Mouse (Mus musculus): ENCODE data around the gene Ring1.

The Ring1 gene

DNA sequence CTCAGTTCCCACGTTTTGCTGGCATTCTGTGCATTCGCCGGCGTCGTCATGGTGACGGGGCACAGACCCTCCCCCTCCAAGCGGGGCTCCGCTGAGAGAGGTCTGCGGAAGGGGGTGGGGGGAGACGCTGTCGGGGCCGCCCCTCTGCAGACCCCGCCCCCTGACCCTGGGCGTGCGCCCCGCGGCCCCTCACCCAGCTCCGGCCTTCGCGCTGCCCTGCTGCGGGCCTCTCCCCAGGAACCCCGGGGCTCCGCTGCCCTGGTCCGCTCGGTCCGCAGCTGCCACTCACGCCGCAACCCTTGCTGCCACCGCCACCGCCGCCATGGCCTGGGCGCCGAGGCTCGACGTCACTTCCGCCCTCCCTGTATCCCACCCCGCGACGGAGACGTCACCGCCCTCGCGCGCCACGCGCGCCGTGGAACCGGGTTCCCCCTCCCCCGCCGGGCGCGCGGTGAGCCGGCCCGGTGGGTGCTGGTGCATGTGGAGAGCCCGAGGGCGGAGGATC lies at the start of gene Ring1:
Ring1 (minus strand) TSS at position 364 of the 505 bp plus-strand sequence.
- DNase-seq (ENCODE audit: low read depth) = peak; percentile 93

DNA sequence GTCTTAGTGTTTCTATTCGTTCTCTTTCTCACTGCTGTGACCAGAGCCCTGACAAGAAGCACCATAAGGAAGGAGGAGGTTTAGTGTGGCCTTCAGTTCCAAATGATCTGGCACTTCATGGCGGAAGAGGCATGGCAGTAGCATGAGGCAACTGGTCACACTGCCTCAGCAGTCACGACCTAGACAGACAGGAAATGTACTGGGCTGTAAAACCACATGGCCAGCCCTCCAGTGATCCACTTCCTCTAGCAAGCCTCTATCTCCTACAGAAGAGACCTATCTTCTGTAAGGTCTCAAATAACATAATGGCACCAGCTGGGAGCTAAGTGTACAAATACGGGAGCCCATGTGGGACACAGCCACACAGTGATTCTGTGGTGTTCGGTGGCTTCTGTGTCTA lies 47.6 kb upstream of the Ring1 start:
- peak; percentile 51 for DNase-seq (ENCODE audit: low read depth)

DNA sequence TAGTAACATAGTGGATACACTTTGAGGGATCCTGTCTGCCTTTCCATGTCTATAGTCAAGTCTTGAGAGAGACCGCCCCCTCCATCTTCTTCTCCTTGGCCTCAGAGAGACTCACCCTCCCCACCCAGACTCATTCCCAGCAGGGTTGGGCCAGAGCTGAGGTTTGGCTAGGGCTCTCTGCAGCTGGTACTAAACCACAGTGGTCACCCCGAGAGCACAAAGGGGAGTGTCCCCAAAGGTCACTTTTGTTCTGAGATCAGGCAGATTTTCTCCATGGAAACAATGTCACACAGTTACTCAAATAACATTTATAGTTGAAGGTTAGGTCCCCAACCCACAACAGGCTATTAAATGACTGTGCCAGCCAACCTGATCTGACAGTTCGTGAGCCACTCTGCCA lies 44.4 kb upstream of the Ring1 start:
- DNase-seq (ENCODE audit: low read depth) = no peak

DNA sequence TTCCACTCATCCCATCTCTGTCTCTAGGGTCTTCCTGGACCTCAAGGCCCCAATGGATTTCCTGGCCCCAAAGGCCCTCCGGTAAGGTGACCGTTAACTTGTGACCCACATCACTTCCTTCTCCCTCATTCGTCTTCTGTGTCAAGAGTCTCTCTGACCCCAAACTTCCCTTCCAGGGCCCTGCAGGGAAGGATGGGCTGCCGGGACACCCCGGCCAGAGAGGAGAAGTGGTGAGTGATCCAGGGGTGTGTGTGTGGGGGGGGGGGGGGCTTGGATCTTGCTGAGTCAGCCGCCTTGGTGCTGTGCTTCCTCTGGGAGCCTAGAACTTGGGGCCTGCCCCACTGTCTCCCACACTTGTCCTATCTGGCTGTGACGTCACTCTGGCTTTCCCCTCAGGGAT lies 32.7 kb upstream of the Ring1 start:
- DNase-seq (ENCODE audit: low read depth) = no peak

DNA sequence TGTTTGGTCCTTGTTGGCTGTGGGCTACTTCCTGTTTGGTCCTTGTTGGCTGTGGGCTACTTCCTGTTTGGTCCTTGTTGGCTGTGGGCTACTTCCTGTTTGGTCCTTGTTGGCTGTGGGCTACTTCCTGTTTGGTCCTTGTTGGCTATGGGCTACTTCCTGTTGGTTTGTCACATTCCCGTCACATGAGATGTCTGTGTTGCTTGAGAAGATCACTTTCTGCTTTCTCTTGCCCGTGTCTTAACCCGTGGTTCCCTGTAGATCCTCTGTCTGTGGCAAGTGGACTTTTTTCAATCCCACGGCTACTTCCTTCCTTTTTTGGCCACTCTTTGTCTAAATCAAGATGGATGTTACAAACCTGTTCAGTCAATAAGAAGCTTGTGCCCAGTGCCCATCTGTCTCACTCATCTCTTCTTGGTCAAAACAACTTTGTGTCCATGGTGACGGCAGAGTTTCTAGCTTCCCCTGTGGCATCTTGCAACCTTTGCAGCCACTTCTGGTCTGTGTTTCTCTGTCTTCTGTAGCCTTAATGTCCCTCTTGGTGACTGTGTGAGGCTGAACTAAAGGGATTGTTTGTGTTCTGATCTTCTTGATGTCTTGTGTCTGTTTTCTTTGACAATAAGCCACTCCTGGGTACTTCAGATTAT lies 23.0 kb upstream of the Ring1 start:
- DNase-seq (ENCODE audit: low read depth) = peak; percentile 57

DNA sequence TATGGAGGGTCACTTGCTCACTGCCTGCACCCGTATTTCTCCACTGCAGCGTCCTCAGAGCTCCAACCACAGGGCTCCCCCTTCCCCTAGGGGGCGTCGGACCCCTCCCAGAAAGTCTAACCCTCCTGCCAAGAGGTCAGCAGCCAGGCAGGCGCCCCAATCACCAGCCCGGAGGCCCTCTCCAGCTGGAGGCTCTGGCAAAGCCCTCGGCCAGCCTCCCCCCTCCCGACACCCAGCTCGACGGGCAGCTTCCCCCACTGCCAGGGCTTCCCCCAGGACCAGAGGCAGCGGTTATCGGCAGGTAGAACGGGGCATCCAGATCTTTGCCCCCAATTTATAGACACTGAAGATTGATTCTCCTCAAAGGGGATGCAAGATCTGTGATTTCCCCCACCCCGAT lies 21.5 kb upstream of the Ring1 start:
- DNase-seq (ENCODE audit: low read depth) = no peak

DNA sequence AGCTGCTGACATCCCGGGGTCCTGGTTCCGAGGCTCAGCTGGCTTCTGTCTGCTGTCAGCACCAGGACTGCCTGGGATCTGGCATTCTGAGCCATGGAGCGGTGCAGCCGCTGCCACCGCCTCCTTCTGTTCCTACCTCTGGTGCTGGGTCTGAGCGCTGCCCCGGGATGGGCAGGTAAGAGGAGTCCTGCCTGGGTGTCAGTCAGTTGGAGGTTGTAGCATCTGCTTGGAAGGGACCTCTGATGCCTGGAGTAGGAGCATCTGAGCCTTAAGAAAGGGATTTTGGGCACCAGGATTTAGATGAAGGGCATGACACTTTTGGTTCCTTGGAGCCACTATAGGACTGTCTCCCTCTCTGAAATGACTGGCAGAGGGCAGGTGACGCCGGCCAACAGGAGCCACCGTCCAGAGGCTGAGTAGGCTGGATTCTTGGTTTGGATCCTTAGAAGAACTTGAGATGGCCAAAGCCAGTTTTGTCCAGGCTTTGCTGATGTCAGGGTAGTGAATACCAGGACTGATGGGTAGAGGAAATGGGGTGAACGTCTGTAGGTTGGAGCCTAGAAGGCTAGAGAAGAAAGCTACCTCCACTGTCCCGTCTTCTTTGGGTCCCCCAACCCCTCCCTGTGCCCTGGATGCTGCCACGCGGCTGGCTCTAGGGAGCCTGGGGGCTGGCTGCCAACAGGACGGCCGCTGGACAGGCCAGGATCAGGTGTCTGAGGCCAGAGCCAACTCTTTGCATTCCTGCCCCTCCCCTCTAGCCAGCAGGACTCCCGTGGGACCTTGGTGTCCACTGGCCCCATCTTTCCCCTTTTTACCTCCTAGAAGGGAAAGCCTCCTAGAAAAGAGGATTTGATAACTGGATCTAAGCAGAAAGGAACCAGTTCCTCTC lies 15.3 kb upstream of the Ring1 start:
- no peak for DNase-seq (ENCODE audit: low read depth)

DNA sequence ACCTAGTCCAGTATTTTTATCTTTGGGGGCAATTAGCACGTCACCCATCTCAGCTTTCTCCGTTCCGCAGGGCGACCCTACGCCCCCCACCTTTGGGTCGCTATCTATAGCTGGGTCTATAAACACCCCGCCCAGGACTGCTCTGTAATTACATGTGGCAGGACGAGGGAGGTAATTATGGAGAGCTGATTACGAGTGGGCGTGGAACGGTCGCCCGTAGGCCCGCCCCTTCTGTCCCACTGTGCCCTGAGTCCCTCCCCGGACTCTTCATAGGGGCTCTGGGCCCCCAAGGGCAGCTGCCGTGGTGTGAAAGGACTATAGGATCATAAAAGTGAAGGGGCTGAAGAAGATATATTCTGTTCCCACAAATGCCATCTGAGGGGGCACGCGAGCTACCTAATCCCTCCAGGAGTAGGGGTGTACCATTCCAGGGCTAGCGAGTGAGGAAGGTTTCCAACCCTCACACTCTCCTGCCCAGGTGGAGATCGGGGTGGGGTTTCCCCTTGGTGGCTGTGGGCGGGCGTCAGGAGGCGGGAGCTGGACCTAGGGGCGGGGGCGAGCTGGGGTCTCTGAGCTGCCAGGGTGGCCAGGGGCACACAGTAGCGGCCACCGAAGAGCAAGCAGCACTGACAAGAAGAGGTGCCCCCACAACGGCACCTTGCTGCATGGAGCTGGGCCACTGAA lies 14.5 kb upstream of the Ring1 start, which contains the start of gene Col11a2:
Col11a2 (plus strand) TSS at position 560 of the 684 bp plus-strand sequence.
- DNase-seq (ENCODE audit: low read depth) = no peak

DNA sequence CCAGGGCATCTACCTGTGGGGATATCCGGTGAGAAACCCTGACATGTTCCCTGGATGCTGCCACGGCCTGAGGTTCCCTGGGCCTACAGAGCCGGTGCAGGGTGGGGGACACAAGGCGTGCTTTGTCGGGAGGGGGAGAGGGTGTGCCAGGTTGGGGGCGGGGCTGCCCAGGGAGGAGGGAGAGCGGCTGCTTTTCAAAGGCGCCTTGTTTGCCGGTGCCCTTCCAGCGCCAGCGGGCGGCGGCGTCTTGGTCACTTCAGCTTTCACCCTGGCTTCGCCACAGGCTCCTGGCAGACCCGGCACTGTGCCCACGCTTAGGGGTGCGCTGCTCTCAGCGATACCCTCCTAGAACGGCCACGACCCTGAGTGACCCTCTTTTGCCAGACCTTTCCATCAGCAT lies 14.0 kb upstream of the Ring1 start:
- DNase-seq (ENCODE audit: low read depth) = no peak

DNA sequence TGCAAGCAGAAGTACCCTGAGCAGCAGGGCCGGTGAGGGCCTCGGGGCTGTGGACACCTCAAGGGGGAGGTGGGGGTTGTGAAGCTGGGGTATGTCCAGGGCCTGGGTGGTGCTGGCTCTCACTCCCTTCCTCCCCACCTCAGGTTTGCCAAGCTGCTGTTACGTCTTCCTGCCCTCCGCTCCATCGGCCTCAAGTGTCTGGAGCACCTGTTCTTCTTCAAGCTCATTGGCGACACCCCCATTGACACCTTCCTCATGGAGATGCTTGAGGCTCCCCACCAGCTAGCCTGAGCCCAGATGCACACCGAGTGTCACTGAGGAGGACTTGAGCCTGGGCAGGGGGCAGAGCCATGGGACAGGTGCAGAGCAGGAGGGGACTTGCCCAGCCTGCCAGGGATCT lies 12.8 kb upstream of the Ring1 start:
- no peak for DNase-seq (ENCODE audit: low read depth)

DNA sequence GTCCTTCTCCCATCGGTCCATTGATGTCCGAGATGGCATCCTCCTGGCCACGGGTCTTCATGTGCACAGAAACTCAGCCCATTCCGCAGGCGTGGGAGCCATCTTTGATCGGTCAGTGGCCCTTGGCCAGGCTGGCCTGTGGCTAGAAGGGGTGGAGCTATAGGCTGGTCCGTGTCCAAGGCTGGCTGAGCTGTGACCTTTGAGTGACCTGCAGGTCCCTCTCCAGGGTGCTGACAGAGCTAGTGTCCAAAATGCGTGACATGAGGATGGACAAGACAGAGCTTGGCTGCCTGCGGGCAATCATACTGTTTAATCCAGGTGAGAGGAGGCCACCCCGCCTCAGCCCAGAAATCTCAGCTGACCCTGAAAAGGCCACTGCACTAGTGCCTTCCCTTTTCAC lies 12.2 kb upstream of the Ring1 start:
- DNase-seq (ENCODE audit: low read depth) = no peak

DNA sequence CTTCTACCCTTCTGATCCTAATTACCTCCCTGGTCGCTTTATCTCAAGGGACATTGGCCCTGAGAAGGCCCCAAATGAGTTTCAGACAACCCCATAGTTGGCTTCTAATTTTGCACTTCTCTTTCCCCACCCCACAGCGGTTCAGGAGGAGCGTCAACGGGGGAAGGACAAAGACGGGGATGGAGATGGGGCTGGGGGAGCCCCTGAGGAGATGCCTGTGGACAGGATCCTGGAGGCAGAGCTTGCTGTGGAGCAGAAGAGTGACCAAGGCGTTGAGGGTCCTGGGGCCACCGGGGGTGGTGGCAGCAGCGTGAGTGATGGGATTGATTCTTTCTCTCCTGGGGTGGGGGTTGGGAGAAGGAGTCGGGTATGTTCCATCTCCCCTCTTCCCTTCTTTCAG lies 11.0 kb upstream of the Ring1 start:
- no peak for DNase-seq (ENCODE audit: low read depth)

DNA sequence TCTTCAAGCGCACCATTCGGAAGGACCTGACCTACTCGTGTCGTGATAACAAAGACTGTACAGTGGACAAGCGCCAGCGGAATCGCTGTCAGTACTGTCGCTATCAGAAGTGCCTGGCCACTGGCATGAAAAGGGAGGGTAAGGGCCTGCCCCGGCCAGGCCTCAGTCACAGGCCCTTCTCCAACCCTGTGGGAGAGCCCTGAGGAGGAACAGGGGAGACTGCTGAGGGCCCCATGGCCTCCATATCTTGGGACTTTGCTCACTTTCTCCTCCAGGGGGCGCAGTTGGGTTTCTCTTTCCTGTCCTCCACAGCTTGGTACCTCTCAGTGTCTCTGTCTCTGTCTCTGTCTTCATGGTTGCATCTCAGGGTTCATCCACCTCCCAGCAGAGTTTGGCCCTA lies 9.6 kb upstream of the Ring1 start:
- peak; percentile 89 for DNase-seq (ENCODE audit: low read depth)

DNA sequence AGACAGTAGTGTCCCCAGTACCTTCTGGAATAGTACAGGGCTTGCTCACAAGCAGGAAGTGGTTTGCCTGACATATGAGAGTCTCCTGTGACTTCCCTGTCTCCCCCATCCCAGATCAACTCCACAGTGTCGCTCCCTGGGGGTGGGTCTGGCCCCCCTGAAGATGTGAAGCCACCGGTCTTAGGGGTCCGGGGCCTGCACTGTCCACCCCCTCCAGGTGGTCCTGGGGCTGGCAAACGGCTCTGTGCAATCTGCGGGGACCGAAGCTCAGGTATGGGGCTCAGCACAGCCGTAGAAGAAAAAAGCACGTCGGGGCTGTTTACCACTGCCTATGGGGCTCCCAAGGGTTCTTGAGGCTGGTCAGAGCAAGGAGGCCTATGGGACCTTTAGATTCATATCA lies 9.0 kb upstream of the Ring1 start:
- no peak for DNase-seq (ENCODE audit: low read depth)

DNA sequence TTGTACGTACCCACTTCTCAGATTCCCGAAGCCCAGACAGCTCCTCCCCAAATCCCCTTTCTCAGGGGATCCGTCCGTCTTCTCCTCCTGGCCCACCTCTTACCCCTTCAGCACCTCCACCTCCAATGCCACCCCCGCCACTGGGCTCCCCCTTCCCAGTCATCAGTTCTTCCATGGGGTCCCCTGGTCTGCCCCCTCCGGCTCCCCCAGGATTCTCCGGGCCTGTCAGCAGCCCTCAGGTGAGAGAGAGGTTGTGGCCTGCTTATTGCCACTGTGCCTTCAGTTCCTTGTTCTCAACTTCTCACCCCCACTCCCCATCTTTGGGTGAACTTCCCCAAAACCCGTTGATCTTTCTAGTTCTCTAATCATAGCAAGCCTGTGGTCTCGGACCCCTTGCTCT lies 8.3 kb upstream of the Ring1 start:
- no peak for DNase-seq (ENCODE audit: low read depth)

DNA sequence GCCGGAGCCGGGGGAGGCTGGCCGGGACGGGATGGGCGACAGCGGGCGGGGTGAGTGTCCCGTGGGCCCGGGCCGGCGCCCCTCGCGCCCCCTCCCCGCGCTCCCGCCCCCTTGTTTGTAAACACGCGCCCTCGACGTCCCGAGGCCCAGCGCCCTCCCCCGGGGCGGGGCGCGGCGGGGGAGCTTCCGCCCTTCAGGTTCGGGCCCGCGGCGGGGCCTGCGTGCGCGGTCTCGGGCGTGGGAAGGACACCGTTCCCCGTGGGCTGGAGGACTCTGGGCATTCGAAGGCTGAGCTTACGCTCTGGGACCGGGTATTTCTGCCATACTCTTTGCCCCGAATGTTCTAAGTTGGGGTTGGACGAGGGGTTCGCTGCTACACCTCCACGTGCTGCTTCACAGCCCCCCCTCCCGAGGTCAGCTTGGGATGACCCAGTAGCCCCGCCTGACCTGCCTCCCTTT lies 7.7 kb upstream of the Ring1 start:
- peak; percentile 83 for DNase-seq (ENCODE audit: low read depth)

DNA sequence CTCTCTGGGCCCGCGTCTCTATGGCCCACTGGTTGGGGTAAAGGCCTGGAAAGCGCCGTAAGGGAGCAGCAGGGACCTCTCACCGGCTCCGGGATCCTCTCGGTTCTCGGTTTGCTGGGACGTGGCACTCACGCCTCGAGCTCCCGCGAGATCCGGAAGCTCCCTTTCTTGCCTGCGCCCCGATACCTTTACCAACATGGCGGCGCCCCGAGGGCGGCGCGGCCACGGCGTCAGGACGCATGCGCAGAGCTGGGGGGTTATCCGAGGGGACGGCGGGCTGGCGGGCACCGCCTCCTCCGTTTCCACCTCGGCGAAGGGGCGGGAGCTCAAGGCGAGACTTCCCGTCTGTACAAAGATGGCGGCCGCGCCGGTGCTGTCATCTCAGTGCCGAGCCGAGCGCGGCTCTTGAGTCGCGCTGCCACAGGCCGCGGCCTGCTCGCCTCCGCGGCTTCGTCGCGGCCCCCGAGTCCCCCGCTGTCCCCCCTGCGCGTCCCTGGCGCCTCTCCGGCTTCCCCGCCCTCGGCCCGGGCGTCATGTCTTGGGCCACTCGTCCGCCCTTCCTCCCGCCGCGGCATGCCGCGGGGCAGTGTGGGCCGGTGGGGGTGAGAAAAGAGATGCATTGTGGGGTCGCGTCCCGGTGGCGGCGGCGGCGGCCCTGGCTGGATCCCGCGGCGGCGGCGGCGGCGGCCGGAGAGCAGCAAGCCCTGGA lies 7.1 kb upstream of the Ring1 start, which contains the start of the genes Slc39a7 and Rxrb:
Slc39a7 (minus strand) TSS at position 218 of the 709 bp plus-strand sequence.
Rxrb (plus strand) TSS at position 348 of the 709 bp plus-strand sequence.
- DNase-seq (ENCODE audit: low read depth) = peak; percentile 100

DNA sequence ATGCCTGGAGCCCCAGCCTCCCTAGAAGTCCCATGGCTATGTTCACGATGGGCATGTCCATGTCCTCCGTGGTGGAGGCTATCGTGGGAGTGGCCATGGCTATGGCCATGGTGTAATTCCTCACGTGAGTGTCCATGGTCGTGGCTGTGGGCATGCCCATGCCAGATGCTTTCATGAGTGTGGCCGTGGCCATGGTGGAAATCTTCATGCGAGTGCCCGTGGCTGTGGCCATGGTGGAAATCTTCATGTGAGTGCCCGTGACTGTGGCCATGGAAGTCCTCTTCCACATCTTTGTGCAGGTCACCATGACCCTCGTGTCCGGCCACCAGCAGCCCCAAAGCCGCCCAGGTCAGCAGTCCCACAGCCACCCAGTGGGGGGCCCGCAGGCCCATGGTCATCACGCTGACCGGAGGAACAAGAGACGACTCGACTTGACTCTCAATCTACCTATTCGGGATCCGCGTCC lies 6.4 kb upstream of the Ring1 start:
- no peak for DNase-seq (ENCODE audit: low read depth)

DNA sequence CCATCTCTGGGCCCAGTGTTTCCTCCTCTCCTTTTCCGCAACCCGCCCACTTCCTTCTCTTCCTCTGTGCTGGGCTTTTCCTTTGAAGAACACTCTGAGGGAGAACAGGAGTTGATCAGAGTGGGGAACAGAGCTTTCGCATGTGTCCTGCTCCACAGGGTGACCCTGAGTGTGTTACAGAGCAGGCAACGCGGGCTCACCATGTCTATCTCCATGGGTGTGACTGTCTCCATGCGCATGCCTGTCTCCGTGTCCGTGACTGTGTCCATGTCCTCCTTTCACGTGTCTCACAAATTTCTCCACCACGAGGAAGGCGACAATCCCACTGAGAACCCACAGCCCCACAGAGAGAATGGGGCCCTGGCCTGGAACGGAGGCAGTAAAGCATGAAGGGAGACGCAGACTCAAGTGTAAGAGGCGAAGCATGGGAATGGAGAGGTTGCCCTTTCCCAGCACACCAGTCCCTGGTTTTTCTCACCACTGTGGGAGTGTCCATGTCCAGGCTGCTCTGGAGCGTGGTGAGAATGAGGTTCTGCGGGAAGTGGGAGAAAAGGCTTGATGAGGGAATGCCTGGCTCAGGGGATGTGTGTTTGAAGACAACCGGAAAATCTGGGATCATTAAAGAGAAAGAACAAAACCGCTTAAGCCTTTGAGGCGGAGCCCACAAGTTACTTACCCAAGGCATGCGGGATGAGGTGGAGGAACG lies 5.6 kb upstream of the Ring1 start:
- peak; percentile 26 for DNase-seq (ENCODE audit: low read depth)

DNA sequence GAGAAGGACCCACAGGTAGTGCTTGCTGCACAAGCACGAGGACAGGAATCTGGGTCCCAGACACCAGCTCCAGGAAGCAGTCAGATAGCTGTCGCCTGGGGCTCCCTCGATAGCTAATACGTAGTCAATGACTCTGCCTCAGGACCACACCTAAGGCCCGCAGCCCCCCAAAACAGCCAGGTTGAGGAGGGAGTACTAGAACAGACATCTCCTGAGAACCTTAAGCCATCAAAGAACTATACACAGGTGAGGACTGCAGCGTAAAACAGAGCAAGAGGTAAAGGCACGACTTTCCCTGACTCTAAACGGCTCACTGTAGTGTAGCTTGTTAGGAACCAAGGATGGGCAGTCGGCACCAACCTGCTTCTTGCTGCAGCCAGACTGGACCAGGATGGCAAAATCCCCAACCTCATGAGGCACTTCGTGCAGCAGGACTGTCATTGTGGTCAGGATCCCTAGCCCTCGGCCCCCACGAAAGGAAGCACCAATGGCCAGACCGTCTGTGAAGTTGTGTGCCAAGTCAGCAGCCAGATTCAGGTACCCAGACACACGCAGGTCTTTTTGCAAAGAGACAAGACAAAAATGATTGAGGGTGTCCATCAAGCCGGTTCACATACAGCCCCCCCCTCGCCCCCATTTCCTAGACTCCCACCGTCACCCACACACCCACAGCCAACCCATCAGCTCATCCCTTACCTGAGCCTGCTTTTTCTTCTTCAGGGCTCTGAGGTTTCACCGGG lies 4.8 kb upstream of the Ring1 start:
- peak; percentile 18 for DNase-seq (ENCODE audit: low read depth)

All from naive thymus-derived CD4-positive, alpha-beta T cell, adult 2 months (primary cell).